Mouse (Mus musculus) kidney, adult 2 months (tissue): ENCODE results near the gene Mmp25. TPM values are rescaled to one million over a fixed set of nuclear protein-coding genes. Genes with fewer than 3 reads are reported as not detected.
A peak's percentile ranks its signal among the peaks of the same experiment; 100 is the strongest.

Source experiments
- DNase-seq: peaks from one replicate; pipeline ENCODE4 v3.0.0; 2021
- H3K27ac ChIP-seq: fragments of 200-500 bp; 2 replicates; pipeline ENCODE4 v1.5.1; 2012; ENCODE audit warnings: low read depth, low read length, control low read depth, inconsistent platforms; ENCODE audit not compliant: insufficient read depth
- H3K27me3 ChIP-seq: fragments of 200-500 bp; replicated peaks from 2 replicates; pipeline ENCODE4 v1.6.1; 2012; ENCODE audit warnings: mild to moderate bottlenecking, moderate library complexity, low read length, inconsistent platforms; ENCODE audit not compliant: control insufficient read depth, insufficient read depth
- H3K36me3 ChIP-seq: fragments of 200-500 bp; 2 replicates; pipeline ENCODE4 v1.6.1; 2012; ENCODE audit warnings: mild to moderate bottlenecking, moderate library complexity, low read length, inconsistent platforms; ENCODE audit not compliant: control insufficient read depth, insufficient read depth
- H3K4me1 ChIP-seq: fragments of 200-500 bp; 2 replicates; pipeline ENCODE4 v1.6.1; 2011; ENCODE audit warnings: low read length; ENCODE audit not compliant: control insufficient read depth, insufficient read depth
- H3K4me3 ChIP-seq: fragments of 200-500 bp; 2 replicates; pipeline ENCODE4 v1.5.1; 2011; ENCODE audit warnings: mild to moderate bottlenecking, low read depth, low read length, control low read depth; ENCODE audit not compliant: insufficient read depth
- CTCF ChIP-seq: fragments of 200-500 bp; conservative IDR thresholded peaks from 2 replicates; pipeline ENCODE4 v1.5.1; 2011; ENCODE audit warnings: low read depth, mild to moderate bottlenecking, control low read depth, low read length, moderate library complexity, mixed read lengths; ENCODE audit not compliant: insufficient read depth, insufficient read length
- POLR2A ChIP-seq: fragments of 200-500 bp; IDR thresholded peaks from one replicate; pipeline ENCODE4 v1.6.1; 2011; ENCODE audit warnings: low read depth, low read length, control low read depth
- WGBS: fragments of 180-500 bp; shearing (Covaris S2); methylation state at CpG from one replicate; pipeline ENCODE4 v1.1.7; 2018; 5-methylcytosine and 5-hydroxymethylcytosine counted together
- polyA plus RNA-seq: library from polyadenylated mRNA; depleted of rRNA; stranded (reverse); fragments of >200 nt; gene quantifications from 2 replicates; pipeline ENCODE4 v1.2.3, GENCODE M21; 2012

Mmp25 gene
- polyA plus RNA-seq, 1 experiment = 0.38 TPM

GRCm38 (mm10) chr17:23661526-23661925, 16.4 kb upstream of the Mmp25 start:
- no peaks in the 10 kb centered on the region for H3K36me3 ChIP-seq
- H3K4me3 ChIP-seq = no peak overlapping the region
- WGBS = 3% methylated on average over 9 of the region's 9 CpGs
- 0 out of 2 replicates have a peak, but pooled peaks cover 3% of the 10 kb centered on the region for H3K4me1 ChIP-seq
- no peak overlapping the region for H3K27ac ChIP-seq
- peak; percentile 35 for DNase-seq
- TF ChIP-seq CTCF (peak; percentile 48), POLR2A (no peak)
- H3K27me3 ChIP-seq = no peaks in the 10 kb centered on the region

- TF ChIP-seq POLR2A = no peak
- no peak for TF ChIP-seq CTCF
- WGBS = 2% methylated on average over 14 of the region's 14 CpGs
- H3K4me3 ChIP-seq = peak overlapping the region; percentile 56
- H3K4me1 ChIP-seq = 0 out of 2 replicates have a peak, but pooled peaks cover 3% of the 10 kb centered on the region
- H3K27me3 ChIP-seq = no peaks in the 10 kb centered on the region
- H3K36me3 ChIP-seq = no peaks in the 10 kb centered on the region
- H3K27ac ChIP-seq = no peak overlapping the region
- no peak for DNase-seq
Measured at GRCm38 (mm10) chr17:23660876-23661200, 15.8 kb upstream of the Mmp25 start.

DNA sequence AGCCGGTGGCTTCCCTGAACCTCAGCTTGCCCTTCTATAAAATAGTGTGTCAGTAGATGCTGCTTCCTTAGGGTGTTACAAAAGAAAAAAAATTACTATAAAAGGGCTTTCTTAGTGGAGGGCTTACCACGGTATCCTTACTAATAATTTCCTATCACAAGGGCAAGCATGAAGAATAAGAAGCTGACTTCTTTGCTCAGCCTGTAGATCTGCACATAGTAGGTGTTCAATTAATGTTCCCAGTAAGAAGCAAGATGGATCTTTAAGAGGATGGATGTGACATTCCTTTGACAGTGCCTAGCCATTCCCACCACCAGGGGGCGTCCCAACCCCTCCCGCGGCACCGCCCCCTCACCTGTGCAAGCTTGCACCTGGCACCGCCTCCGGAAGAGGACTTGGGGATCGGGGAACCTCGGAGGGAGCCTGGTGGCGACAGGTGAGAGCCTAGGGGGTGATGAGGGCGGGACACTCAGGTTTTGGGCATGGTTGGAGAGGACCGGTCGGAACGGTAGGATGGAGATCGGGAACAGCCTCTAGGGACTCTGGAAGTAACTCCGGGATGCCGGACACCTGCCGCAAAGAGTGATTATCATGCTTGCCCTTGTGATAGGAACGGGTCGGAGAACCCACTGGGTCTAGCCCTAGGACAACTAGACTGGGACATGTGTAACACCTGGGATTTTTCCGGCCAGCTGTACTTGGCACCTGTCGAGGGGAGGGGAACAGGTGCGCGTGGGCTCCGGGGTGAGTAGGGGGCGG, 15.2 kb upstream of the Mmp25 start, which contains the start of gene Bicdl2:
Gene Bicdl2, plus strand, starts transcription at position 390 of the 759 bp plus-strand sequence.
- peak; percentile 86 for DNase-seq
- H3K27me3 ChIP-seq = no peaks in the 10 kb centered on the region

GRCm38 (mm10) chr17:23658450-23658849, 13.4 kb upstream of the Mmp25 start:
- WGBS = 89% methylated on average over 3 of the region's 3 CpGs
- Histone ChIP-seq H3K27me3 (no peaks in the 10 kb centered on the region), H3K4me3 (no peak overlapping the region), H3K36me3 (no peaks in the 10 kb centered on the region), H3K4me1 (0 out of 2 replicates have a peak, but pooled peaks cover 3% of the 10 kb centered on the region), H3K27ac (no peak overlapping the region)
- TF ChIP-seq POLR2A = no peak
- TF ChIP-seq CTCF = no peak
- no peak for DNase-seq

More for the DNA sequence above, 15.2 kb upstream of the Mmp25 start, which contains the start of gene Bicdl2:
- Histone ChIP-seq H3K36me3 (no peaks in the 10 kb centered on the region), H3K27ac (no peak within 1 kb of the TSS), H3K4me1 (0 out of 2 replicates have a peak, but pooled peaks cover 3% of the 10 kb centered on the region), H3K4me3 (peak within 1 kb of the TSS; percentile 56)
- WGBS = 2% methylated on average over 27 of the region's 27 CpGs
- TF ChIP-seq CTCF (peak; percentile 79), POLR2A (no peak)

DNA sequence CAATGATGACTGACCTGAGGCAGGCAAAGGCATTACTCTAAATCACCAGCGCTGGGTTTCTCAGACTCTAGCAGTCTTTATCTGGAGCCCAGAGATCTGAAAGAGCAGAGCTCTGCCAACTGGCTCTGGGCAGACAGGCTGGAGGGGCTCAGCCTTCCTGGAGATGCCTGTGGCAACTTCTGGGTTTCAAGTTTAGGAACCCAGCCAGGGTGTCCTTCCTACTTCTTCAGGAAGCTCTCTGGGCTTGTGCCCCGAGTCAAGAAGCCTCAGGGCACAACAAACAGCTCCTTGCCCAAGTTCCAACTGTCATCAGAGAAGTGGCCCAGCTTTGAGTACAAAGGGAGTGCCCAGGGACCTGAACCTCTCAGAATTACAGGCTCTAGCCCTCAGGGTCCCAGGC, 9.3 kb upstream of the Mmp25 start:
- WGBS = 64% methylated on average over 2 of the region's 2 CpGs
- TF ChIP-seq POLR2A (no peak), CTCF (no peak)

GRCm38 (mm10) chr17:23654001-23654400, 8.9 kb upstream of the Mmp25 start:
- no peak for TF ChIP-seq POLR2A
- TF ChIP-seq CTCF = no peak
- H3K4me1 ChIP-seq = no peaks in the 10 kb centered on the region
- no peak for DNase-seq
- H3K27ac ChIP-seq = no peak overlapping the region
- no peaks in the 10 kb centered on the region for H3K27me3 ChIP-seq
- no peak overlapping the region for H3K4me3 ChIP-seq
- H3K36me3 ChIP-seq = no peaks in the 10 kb centered on the region
- WGBS = 60% methylated on average over 6 of the region's 6 CpGs

More for the DNA sequence above, 9.3 kb upstream of the Mmp25 start:
- Histone ChIP-seq H3K36me3 (no peaks in the 10 kb centered on the region), H3K4me3 (no peak overlapping the region), H3K4me1 (no peaks in the 10 kb centered on the region), H3K27me3 (no peaks in the 10 kb centered on the region), H3K27ac (no peak overlapping the region)
- DNase-seq = no peak

GRCm38 (mm10) chr17:23653324-23653723, 8.2 kb upstream of the Mmp25 start:
- WGBS = 80% methylated on average over 2 of the region's 2 CpGs
- DNase-seq = no peak
- no peak for TF ChIP-seq POLR2A
- TF ChIP-seq CTCF = no peak
- no peaks in the 10 kb centered on the region for H3K4me1 ChIP-seq
- no peak overlapping the region for H3K27ac ChIP-seq
- H3K27me3 ChIP-seq = no peaks in the 10 kb centered on the region
- no peaks in the 10 kb centered on the region for H3K36me3 ChIP-seq
- no peak overlapping the region for H3K4me3 ChIP-seq

GRCm38 (mm10) chr17:23651363-23651762, 6.3 kb upstream of the Mmp25 start:
- Histone ChIP-seq H3K27ac (no peak overlapping the region), H3K36me3 (no peaks in the 10 kb centered on the region), H3K4me1 (no peaks in the 10 kb centered on the region), H3K27me3 (no peaks in the 10 kb centered on the region), H3K4me3 (no peak overlapping the region)
- no peak for TF ChIP-seq CTCF
- no peak for TF ChIP-seq POLR2A
- no peak for DNase-seq
- WGBS = 70% methylated on average over 6 of the region's 6 CpGs
